Mouse (Mus musculus): ENCODE data around the gene Junb. TPM values are rescaled to one million over a fixed set of nuclear protein-coding genes. Genes with fewer than 3 reads are reported as not detected.

Junb gene
- 10 to 100 TPM; 51.5 to 65.4 TPM for total RNA-seq (2021)
- long read RNA-seq, experiment 1, transcript Junb-201 (1 exons, 1,809 nt), result major isoform, 174 of 174 reads
- long read RNA-seq, experiment 1, partial matches to known transcripts, result 0 of 174 reads
- long read RNA-seq, experiment 1, other reads (novel, unspliced or antisense), result 0 of 174 reads
- long read RNA-seq, experiment 2, transcript Junb-201 (1 exons, 1,809 nt), result major isoform, 162 of 166 reads
- long read RNA-seq, experiment 2, partial matches to known transcripts, result 0 of 166 reads
- long read RNA-seq, experiment 2, other reads (novel, unspliced or antisense), result 4 of 166 reads

GRCm38 (mm10) chr8:84978248-84978940 lies at the start of gene Junb:
Gene Junb, minus strand, starts transcription at chr8:84978718.
- DNase-seq (ENCODE audit: low spot score in 2 of 2), result peak; percentile 95 to 97
- intact Hi-C loops (cut with DNase I), result no loop called here

- intact Hi-C loops (cut with DNase I), result loop anchor here (2.0 kb wide), 1 partner anchor 53 kb away; no protein-coding TSS in a partner anchor
- no peak for DNase-seq (ENCODE audit: low spot score in 2 of 2)
Observed at GRCm38 (mm10) chr8:85027922-85028321, 49.4 kb upstream of the Junb start.

GRCm38 (mm10) chr8:85027516-85027855 lies 49.0 kb upstream of the Junb start:
- intact Hi-C loops (cut with DNase I), result loop anchor here (2.0 kb wide), 1 partner anchor 53 kb away; no protein-coding TSS in a partner anchor
- no peak for DNase-seq (ENCODE audit: low spot score in 2 of 2)

GRCm38 (mm10) chr8:85026670-85027515 lies 48.4 kb upstream of the Junb start, which contains the start of gene Trir:
Gene Trir, plus strand, starts transcription at chr8:85026823.
- DNase-seq (ENCODE audit: low spot score in 2 of 2), result peak; percentile 94 to 95
- intact Hi-C loops (cut with DNase I), result loop anchor here (2.0 kb wide), 1 partner anchor 52 kb away; no protein-coding TSS in a partner anchor

- intact Hi-C loops (cut with DNase I), result no loop called here
- DNase-seq (ENCODE audit: low spot score in 2 of 2), result peak; percentile 83 to 95
Observed at GRCm38 (mm10) chr8:85025098-85025932, 46.8 kb upstream of the Junb start, which contains the start of gene Asna1. Gene Asna1, minus strand, starts transcription at chr8:85025281.

GRCm38 (mm10) chr8:85023846-85024245 lies 45.3 kb upstream of the Junb start:
- intact Hi-C loops (cut with DNase I), result no loop called here
- no peak for DNase-seq (ENCODE audit: low spot score in 2 of 2)

- intact Hi-C loops (cut with DNase I), result no loop called here
- no peak for DNase-seq (ENCODE audit: low spot score in 2 of 2)
Observed at GRCm38 (mm10) chr8:85021514-85022055, 43.1 kb upstream of the Junb start.

GRCm38 (mm10) chr8:85017209-85017608 lies 38.7 kb upstream of the Junb start:
- no peak for DNase-seq (ENCODE audit: low spot score in 2 of 2)
- intact Hi-C loops (cut with DNase I), result no loop called here

- intact Hi-C loops (cut with DNase I), result no loop called here
- DNase-seq (ENCODE audit: low spot score in 2 of 2), result no peak
Observed at GRCm38 (mm10) chr8:85016724-85017123, 38.2 kb upstream of the Junb start.

- intact Hi-C loops (cut with DNase I), result no loop called here
- no peak for DNase-seq (ENCODE audit: low spot score in 2 of 2)
Observed at GRCm38 (mm10) chr8:85014431-85014830, 35.9 kb upstream of the Junb start, which contains the start of gene Best2. Gene Best2, minus strand, starts transcription at chr8:85014531.

GRCm38 (mm10) chr8:85013230-85013840 lies 34.8 kb upstream of the Junb start:
- intact Hi-C loops (cut with DNase I), result no loop called here
- DNase-seq (ENCODE audit: low spot score in 2 of 2), result peak; percentile 77 to 88

GRCm38 (mm10) chr8:85011242-85011641 lies 32.7 kb upstream of the Junb start:
- DNase-seq (ENCODE audit: low spot score in 2 of 2), result no peak
- intact Hi-C loops (cut with DNase I), result no loop called here

- DNase-seq (ENCODE audit: low spot score in 2 of 2), result no peak
- intact Hi-C loops (cut with DNase I), result no loop called here
Observed at GRCm38 (mm10) chr8:85007686-85008085, 29.2 kb upstream of the Junb start.

GRCm38 (mm10) chr8:84997649-84998295 lies 19.3 kb upstream of the Junb start:
- intact Hi-C loops (cut with DNase I), result no loop called here
- DNase-seq (ENCODE audit: low spot score in 2 of 2), result peak; percentile 95

GRCm38 (mm10) chr8:84996978-84997377 lies 18.5 kb upstream of the Junb start:
- no peak for DNase-seq (ENCODE audit: low spot score in 2 of 2)
- intact Hi-C loops (cut with DNase I), result no loop called here

- intact Hi-C loops (cut with DNase I), result no loop called here
- no peak for DNase-seq (ENCODE audit: low spot score in 2 of 2)
Observed at GRCm38 (mm10) chr8:84995680-84996079, 17.2 kb upstream of the Junb start.

GRCm38 (mm10) chr8:84994375-84994774 lies 15.9 kb upstream of the Junb start:
- no peak for DNase-seq (ENCODE audit: low spot score in 2 of 2)
- intact Hi-C loops (cut with DNase I), result no loop called here

GRCm38 (mm10) chr8:84990836-84991235 lies 12.3 kb upstream of the Junb start:
- DNase-seq (ENCODE audit: low spot score in 2 of 2), result no peak
- intact Hi-C loops (cut with DNase I), result loop anchor here (1.0 kb wide), 1 partner anchor 15 kb away; no protein-coding TSS in a partner anchor

All from left cerebral cortex, postnatal 14 days (tissue).